Mouse (Mus musculus) myocyte (in vitro differentiated cells): Measurements from ENCODE around the gene Cux1.

Source experiments
- MYOG ChIP-seq, 3 experiments: IDR thresholded peaks; one replicate each; pipeline ENCODE4 v1.6.1; 2011; ENCODE audit warnings: control low read depth in 2 of 3, low read depth in 2 of 3, mild to moderate bottlenecking in 2 of 3; ENCODE audit not compliant: insufficient read length in 2 of 3, control insufficient read depth in 1 of 3, insufficient read depth in 1 of 3
- POLR2A ChIP-seq: IDR thresholded peaks from one replicate; pipeline ENCODE4 v1.6.1; 2011; ENCODE audit warnings: low read depth, mild to moderate bottlenecking, control low read depth, moderate library complexity; ENCODE audit not compliant: insufficient read length

GRCm38 (mm10) chr5:136456395-136456794 is 110.9 kb downstream of the Cux1 start:
- TF ChIP-seq POLR2A (no peak), MYOG (IDR thresholded peaks at IDR 0.05; ENCODE audit: control insufficient read depth in 1 of 3, insufficient read depth in 1 of 3, insufficient read length in 2 of 3, low read depth in 2 of 3) (no peak)
